Mouse (Mus musculus): ENCODE measurements around the gene Nkiras1. TPM values are rescaled to one million over a fixed set of nuclear protein-coding genes. Genes with fewer than 3 reads are reported as not detected.

Nkiras1 gene
- total RNA-seq, 2 experiments from 2014 or later: 4.9 to 10.7 TPM

DNA sequence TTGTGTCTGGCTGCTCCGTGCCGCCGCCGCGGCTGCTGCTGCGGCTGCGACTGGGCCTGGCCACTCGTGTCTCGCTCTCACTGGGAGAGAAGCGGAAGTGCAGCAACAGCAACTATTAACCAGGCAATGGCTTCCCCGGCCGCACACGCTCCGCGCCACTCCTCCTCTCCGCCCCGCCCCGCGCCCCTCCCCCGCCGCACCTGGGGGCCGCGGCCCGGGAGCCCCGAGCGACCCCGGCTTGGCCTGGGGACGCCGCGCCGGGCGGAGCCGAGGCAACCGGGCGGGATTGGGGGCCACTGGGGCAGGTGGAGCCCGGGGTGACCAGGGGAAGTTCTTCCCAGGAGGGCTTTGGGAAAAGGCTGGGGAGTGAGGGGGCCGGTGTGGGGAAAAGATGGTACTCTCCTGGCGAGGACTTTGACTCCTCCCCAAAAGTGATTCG is 60.8 kb downstream of the Nkiras1 start, which contains the start of gene Ube2e1:
TSS of gene Ube2e1 (minus strand) at position 167 of the 439 bp plus-strand sequence.
- peak; percentile 91 for ATAC-seq (replicated peaks; ENCODE audit: poor library complexity, severe bottlenecking)

Other genes with a start within 250 kb of the Nkiras1 start
- 5.8 and 9.9 TPM in 2 replicates for gene Nr1d2, start 32.0 kb upstream of the Nkiras1 start, total RNA-seq (2014; fragmentation: Nextera tagmentation)
- 7.8 and 9.5 TPM in 2 replicates for gene Nr1d2, start 32.0 kb upstream of the Nkiras1 start, total RNA-seq (2017)
- 2,321 and 2,369 TPM in 2 replicates for gene Rpl15, start 255 bp downstream of the Nkiras1 start, total RNA-seq (2014; fragmentation: Nextera tagmentation)
- 2,140 and 2,427 TPM in 2 replicates for gene Rpl15, start 255 bp downstream of the Nkiras1 start, total RNA-seq (2017)
- 96.1 and 126 TPM in 2 replicates for gene Ube2e1, start 60.7 kb downstream of the Nkiras1 start, total RNA-seq (2014; fragmentation: Nextera tagmentation)
- 66.5 and 74.4 TPM in 2 replicates for gene Ube2e1, start 60.7 kb downstream of the Nkiras1 start, total RNA-seq (2017)